Mouse (Mus musculus): ENCODE results near the gene Eef2kmt.
"Not testable (repeated sequence)": the region's sequence is repeated elsewhere in the genome, so short reads cannot be mapped to it uniquely, and the experiment has no call there.

Eef2kmt gene

GRCm38 (mm10) chr16:5255779-5256496 lies at the start of gene Eef2kmt:
Gene Eef2kmt (minus strand): TSS chr16:5255983.
- peak; percentile 98 for DNase-seq (ENCODE audit: low read depth, low spot score)

- DNase-seq (ENCODE audit: low read depth, low spot score), result no peak
Measured at GRCm38 (mm10) chr16:5295238-5295637, 39.5 kb upstream of the Eef2kmt start.

- no peak for DNase-seq (ENCODE audit: low read depth, low spot score)
Measured at GRCm38 (mm10) chr16:5285376-5285775, 29.6 kb upstream of the Eef2kmt start.

DNA sequence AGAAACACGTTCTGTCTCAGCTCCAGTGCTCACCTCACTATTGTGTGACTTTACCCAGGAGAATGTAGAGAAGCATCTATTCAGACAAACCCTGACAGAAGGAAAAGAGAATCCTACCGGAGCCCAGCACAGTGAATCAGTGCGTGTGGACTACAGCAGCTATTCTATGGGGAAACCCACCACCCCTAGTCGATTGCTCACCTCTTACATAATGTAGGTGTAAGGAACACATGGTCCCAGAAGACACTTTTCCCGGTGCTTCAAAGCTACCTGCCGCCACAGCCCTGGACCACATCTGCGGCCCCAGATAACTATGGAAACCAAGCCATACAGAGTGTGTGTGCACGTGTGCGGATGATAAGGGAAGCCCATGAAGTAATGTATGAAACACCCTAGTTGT lies 26.9 kb upstream of the Eef2kmt start:
- no peak for DNase-seq (ENCODE audit: low read depth, low spot score)

DNA sequence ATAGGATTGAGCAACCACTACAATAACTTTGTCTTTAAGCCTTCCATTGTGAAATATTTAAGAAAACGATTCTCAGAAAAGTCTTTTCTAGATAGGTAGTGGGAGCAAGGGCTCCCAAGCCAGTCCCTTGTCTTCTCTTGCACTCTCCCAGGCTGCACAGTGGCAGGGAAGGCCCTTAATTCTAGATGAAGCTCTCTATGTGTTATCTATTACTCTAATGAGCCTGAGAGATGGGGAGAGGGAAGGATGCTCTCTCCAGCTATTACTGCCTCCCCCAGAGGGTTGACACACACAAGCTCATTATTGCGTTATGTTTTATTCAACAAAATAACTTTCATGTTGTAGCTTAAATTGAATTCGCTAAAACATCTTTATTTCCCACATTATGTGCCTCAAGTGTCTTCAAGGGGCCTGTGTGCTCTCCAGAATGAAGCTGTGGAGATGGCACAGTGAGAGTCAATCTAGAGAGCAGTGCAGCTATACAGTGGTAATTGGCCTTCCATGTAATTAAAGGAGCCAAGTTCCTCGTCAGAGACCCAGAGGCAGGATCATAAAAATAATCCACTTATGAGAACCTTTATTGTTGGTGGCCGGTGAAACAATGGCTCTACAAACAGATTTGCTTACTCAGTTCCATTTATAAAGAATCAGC lies 23.9 kb upstream of the Eef2kmt start:
- no peak for DNase-seq (ENCODE audit: low read depth, low spot score)

- DNase-seq (ENCODE audit: low read depth, low spot score), result no peak
Measured at GRCm38 (mm10) chr16:5272371-5272770, 16.6 kb upstream of the Eef2kmt start.

- DNase-seq (ENCODE audit: low read depth, low spot score), result no peak
Measured at GRCm38 (mm10) chr16:5271411-5272035, 15.7 kb upstream of the Eef2kmt start.

DNA sequence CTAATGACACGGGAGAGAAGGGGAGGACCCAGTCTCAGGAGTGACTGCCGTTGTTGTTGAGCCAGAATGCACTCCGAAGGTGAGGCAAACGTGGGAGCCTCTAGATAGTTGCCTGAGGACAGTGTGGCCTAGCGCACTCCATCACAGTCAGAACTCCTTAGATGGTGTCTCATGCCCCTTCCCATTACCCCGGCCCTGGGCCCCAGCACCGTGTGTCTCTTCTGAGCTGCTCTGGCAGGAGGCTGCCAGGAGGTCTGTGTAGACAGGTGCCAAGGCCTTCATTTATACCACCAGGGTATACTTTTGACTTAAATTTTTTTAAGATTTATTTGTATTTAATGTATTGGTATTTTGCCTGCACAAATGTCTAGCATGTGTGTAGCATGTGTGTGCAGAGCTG lies 8.1 kb upstream of the Eef2kmt start:
- DNase-seq (ENCODE audit: low read depth, low spot score), result no peak

DNA sequence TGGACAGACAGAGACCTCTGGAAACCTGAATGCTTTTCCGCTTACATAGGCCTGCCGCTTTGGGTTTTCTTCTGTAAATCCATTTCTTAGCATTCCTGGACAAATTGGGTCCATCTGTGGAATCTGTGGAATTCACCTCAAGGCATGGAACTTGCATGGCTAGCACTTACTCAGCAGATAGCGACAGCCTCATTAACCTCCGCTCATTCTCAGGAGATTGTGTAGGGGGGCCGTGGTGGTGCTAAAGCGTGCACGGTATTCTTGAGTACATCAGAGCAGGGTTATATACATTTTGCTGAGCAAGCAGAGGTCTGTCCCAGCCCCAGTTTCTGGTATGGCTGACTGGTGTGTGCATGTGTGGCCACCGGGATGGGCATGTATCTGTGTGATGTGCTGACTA lies 7.4 kb upstream of the Eef2kmt start:
- DNase-seq (ENCODE audit: low read depth, low spot score), result no peak

DNA sequence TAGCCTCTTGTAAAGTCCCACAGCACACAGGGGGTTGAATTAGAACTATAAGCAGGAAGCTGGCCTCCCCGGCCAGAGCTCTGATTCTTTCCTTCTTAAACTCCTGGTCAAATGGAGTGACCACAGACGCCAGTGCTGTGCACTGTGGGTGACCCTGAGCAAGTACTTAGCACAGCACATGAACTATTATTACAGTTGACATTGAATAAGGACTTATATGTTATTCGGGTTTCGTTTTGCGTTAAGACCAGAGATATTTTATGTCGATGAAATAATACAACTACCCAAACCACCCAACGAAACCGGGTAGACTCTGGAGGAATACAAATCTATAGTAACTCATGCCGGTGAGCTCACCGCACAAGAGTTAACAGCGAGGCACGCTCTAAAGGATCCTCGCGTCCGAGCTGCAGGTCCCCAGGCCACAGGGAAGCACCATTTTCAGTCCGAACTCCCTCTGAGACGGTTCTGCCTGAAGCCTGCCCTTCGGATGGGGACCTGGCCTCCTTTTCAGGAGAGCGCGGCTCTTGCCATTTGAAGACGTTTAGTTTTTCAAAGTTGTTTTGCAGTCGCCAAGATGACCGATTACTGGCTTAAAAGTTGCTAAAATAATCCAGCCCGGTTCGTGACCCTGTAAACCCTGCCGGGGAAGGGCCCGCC lies 572 bp downstream of the Eef2kmt start:
- DNase-seq (ENCODE audit: low read depth, low spot score), result no peak

GRCm38 (mm10) chr16:5254346-5255025 lies 1.3 kb downstream of the Eef2kmt start:
- DNase-seq (ENCODE audit: low read depth, low spot score), result peak; percentile 94

- DNase-seq (ENCODE audit: low read depth, low spot score), result peak; percentile 53
Measured at GRCm38 (mm10) chr16:5252260-5252659, 3.5 kb downstream of the Eef2kmt start.

- DNase-seq (ENCODE audit: low read depth, low spot score), result no peak
Measured at GRCm38 (mm10) chr16:5250891-5251290, 4.9 kb downstream of the Eef2kmt start.

DNA sequence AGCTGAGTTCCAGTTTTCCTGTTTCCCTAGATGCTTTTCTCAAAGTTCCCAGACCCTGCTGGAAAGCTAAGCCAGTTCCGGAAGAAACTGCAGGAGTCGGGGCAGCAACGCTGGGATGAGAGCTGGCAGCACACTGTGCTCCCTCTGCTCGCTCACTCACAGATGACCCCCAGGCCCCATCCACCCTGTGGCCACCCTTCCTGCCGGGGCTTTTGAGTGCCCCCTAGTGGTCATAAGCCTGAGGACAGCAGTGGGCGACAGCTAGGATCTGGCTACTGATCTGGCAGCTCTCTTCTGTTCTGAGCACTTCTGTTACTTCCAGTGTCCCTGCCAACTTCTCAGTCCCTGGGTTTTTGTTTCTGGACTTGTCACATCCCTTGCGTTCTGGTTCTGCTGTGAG lies 11.4 kb downstream of the Eef2kmt start:
- DNase-seq (ENCODE audit: low read depth, low spot score), result peak; percentile 55

DNA sequence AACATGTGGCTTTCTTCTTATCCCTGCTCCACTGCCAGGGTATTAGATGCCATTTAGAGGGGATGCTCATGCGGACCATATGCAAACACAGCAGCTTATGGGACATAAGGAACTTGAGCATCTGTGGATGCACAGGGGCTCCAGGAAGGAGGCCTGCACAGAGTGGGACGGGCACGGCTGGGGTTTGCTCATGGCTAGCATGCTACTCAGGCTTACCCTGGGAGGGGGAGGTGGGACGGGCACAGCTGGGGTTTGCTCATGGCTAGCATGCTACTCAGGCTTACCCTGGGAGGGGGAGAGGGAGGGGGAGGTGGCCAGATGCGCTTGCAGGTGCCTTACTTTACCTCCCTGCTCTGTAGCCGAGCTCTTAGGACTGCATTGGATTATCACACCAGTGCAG lies 12.9 kb downstream of the Eef2kmt start:
- no peak for DNase-seq (ENCODE audit: low read depth, low spot score)

DNA sequence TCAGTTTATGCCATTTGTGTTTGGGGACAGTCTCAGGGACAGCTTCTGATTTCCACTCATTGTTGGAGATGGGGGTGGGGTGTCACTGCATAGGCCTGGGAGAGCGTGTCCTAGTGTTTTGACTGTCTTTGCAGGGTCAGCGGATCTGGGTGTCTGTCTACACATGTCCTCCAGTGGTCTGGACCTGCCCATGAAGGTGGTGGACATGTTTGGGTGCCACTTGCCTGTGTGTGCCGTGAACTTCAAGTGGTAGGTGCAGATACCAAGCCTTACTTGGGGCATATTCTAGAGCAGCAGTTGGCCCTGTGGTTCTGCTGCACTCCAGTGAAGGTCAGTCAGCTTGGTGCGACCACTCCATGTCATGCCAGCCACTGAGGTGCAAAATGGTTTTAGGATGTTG lies 13.4 kb downstream of the Eef2kmt start:
- DNase-seq (ENCODE audit: low read depth, low spot score), result no peak

DNA sequence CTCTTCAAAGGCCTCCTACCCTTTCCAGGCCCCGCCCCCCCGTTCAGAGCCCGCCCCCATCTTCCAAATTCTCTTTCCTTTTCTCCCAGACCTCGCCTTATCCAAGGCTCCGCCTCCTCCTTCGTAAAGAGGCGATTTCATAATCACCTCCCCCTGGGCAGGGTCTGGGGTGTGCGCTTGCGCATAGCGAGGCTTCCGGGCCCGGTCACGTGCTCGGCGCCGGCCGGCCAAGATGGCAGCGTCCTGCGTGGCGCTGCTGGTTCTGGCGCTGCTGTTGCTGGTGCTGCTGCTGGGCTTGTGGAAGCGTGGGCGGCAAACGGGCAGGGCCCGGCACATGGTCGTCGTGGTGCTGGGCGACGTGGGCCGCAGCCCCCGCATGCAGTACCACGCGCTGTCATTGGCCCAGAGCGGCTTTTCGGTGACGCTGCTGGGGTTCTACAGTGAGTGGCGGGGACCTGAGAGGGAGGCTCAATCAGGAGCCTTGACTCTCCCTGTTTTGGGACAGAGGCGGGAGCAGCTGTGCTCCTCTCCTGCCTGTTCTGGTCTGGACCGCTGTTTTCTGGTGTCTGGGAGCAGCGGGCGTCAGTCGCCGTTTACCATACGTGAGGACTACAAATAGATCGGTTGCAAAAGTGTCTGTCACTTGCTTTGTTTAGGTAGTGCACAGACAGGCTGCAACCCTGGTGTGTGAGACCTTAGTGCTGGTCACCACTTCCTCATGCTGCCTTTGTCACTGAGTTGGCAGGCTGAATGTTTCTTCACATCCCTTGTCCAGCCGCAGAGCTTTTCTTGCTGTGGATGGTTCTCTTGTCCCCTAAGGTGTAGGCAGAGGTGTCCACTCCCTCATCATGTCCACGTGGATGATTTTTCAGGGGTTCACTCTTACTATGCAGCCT lies 22.1 kb downstream of the Eef2kmt start, which contains the start of gene Alg1:
Gene Alg1, plus strand, starts transcription at position 204 of the 896 bp plus-strand sequence.
- peak; percentile 97 for DNase-seq (ENCODE audit: low read depth, low spot score)

- DNase-seq (ENCODE audit: low read depth, low spot score), result no peak
Measured at GRCm38 (mm10) chr16:5232982-5233381, 22.8 kb downstream of the Eef2kmt start.

DNA sequence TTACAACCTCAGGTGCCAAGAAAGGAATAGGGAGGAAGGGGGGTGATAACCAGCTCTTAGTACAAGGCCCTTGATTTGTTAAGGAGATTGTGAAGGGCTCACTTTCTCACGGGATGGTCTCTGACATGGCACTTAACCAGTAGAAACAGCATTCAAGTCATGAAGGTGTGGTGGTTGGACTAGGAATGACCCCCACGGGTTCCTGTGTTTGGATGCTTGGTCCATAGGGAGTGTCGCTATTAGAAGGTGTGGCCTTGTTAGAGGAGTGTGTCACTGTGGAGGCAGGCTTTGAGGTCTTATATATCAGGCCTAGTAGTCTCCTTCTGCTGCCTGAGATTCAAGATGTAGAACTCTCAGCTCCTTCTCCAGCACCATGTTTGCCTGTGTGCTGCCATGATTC lies 27.7 kb downstream of the Eef2kmt start:
- not testable (repeated sequence) for DNase-seq (ENCODE audit: low read depth, low spot score)

DNA sequence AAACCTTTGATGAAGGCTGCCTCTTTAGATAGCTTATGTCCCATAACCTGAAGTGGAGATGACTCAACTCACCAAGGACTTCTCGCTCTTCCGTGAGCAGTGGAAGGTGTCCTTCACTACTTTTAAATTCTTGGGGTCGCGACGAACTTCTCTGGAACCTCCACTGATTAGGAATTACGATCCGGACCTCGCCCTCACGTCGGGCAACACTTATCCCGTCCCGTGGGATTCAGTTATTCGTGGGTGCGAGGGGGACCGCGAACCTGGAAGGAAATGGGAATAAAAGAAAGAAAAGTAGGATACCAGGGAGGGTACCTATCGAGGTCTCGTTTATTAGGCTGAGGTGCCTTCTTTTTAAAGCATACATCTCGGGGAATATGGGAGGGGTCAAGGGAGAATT lies 28.3 kb downstream of the Eef2kmt start:
- not testable (repeated sequence) for DNase-seq (ENCODE audit: low read depth, low spot score)

DNA sequence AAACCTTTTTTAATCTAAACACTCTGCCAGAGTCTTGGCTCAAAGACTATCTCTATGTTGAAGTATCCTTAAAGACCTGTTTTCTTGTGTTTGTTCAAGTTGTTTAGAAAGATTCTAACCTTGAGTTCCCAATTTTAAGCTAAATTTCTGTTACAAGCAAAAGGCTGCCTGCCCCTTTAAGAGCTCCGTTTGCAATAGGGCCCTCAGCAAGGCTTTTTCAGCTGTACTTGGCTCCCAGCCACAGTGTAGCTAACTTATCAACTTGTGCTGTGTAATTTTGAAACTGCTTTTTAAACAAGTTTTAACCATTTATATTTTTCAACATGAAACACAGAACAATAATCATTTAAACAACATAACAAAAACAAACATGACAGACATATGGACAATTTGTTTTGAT lies 29.2 kb downstream of the Eef2kmt start:
- DNase-seq (ENCODE audit: low read depth, low spot score), result not testable (repeated sequence)

All from ES-CJ7 (cell line).